Mouse (Mus musculus) kidney, embryonic 15.5 days (tissue): ENCODE data around the gene Fam227b. TPM values are rescaled to one million over a fixed set of nuclear protein-coding genes. Genes with fewer than 3 reads are reported as not detected.
A peak's percentile ranks its signal among the peaks of the same experiment; 100 is the strongest.

Source experiments
- ATAC-seq: fragments of 200-750 bp; cut with Nextera tagmentation; replicated peaks from 2 replicates; pipeline ENCODE4 v1.8.0; 2017; ENCODE audit warnings: moderate TSS enrichment; ENCODE audit not compliant: low FRiP score
- H3K27ac ChIP-seq: fragments of 300-500 bp; sonication (generic); 2 replicates; pipeline ENCODE4 v1.5.1; 2015; ENCODE audit warnings: mild to moderate bottlenecking, inconsistent platforms
- H3K27me3 ChIP-seq: fragments of 300-500 bp; sonication (generic); 2 replicates; pipeline ENCODE4 v1.6.1; 2015; ENCODE audit warnings: inconsistent platforms
- H3K36me3 ChIP-seq: fragments of 300-500 bp; sonication (generic); 2 replicates; pipeline ENCODE4 v1.6.1; 2015; ENCODE audit warnings: inconsistent platforms
- H3K4me1 ChIP-seq: fragments of 300-500 bp; sonication (generic); 2 replicates; pipeline ENCODE4 v1.6.1; 2015; ENCODE audit warnings: inconsistent platforms
- H3K4me2 ChIP-seq: fragments of 300-500 bp; sonication (generic); 2 replicates; pipeline ENCODE4 v1.6.1; 2015; ENCODE audit warnings: moderate library complexity, mild to moderate bottlenecking, inconsistent platforms
- H3K4me3 ChIP-seq: fragments of 300-500 bp; sonication (generic); replicated peaks from 2 replicates; pipeline ENCODE4 v1.5.1; 2015; ENCODE audit warnings: mild to moderate bottlenecking, inconsistent platforms
- H3K9ac ChIP-seq: fragments of 300-500 bp; sonication (generic); 2 replicates; pipeline ENCODE4 v1.6.1; 2015; ENCODE audit warnings: mild to moderate bottlenecking, inconsistent platforms
- H3K9me3 ChIP-seq: fragments of 300-500 bp; sonication (generic); replicated peaks from 2 replicates; pipeline ENCODE4 v1.6.1; 2016; ENCODE audit warnings: inconsistent platforms
- WGBS: fragments of 180-500 bp; shearing (Covaris S2); methylation state at CpG from one replicate; pipeline ENCODE4 v1.1.7; 2015; ENCODE audit warnings: mixed read lengths; 5-methylcytosine and 5-hydroxymethylcytosine counted together
- polyA plus RNA-seq: library from polyadenylated mRNA; unstranded; fragments of >200 nt; fragmentation: Nextera tagmentation; extraction: Ambion mirVana; gene quantifications from 2 replicates; pipeline ENCODE4 v1.2.1, GENCODE M21; 2015

Fam227b gene
- polyA plus RNA-seq = not detected in 2 replicates

GRCm38 (mm10) chr2:126151855-126152571, at the start of gene Fam227b, which contains the start of gene Dtwd1:
Gene Fam227b (minus strand): TSS chr2:126152004.
Gene Dtwd1 (plus strand): TSS chr2:126152141.
- peak within 1 kb of the TSS; percentile 83 for H3K4me3 ChIP-seq
- H3K4me2 ChIP-seq = peak within 1 kb of the TSS; percentile 59
- H3K4me1 ChIP-seq = 0 out of 2 replicates have a peak, but pooled peaks cover 4% of the 10 kb centered on the region
- ATAC-seq = peak; percentile 100
- H3K9me3 ChIP-seq = no peaks in the 10 kb centered on the region
- 0 out of 2 replicates have a peak, but pooled peaks cover 3% of the 10 kb centered on the region for H3K27me3 ChIP-seq
- peak within 1 kb of the TSS; percentile 95 for H3K27ac ChIP-seq
- peak within 1 kb of the TSS; percentile 87 for H3K9ac ChIP-seq
- under 1% methylated on average over 57 of the region's 57 CpGs for WGBS
- peaks cover 9% of the 10 kb centered on the region; the same call in 1 of the 2 replicates for H3K36me3 ChIP-seq

GRCm38 (mm10) chr2:126198971-126199370, 47.2 kb upstream of the Fam227b start:
- ATAC-seq = no peak
- WGBS = 34% methylated on average over 3 of the region's 3 CpGs
- no peaks in the 10 kb centered on the region for H3K9me3 ChIP-seq
- H3K4me2 ChIP-seq = no peak overlapping the region
- H3K36me3 ChIP-seq = no peaks in the 10 kb centered on the region
- H3K4me1 ChIP-seq = no peaks in the 10 kb centered on the region
- H3K9ac ChIP-seq = no peak overlapping the region
- H3K27ac ChIP-seq = no peak overlapping the region
- no peaks in the 10 kb centered on the region for H3K27me3 ChIP-seq
- no peak overlapping the region for H3K4me3 ChIP-seq

GRCm38 (mm10) chr2:126195631-126196356, 44.0 kb upstream of the Fam227b start:
- no peak overlapping the region for H3K4me2 ChIP-seq
- no peaks in the 10 kb centered on the region for H3K9me3 ChIP-seq
- WGBS = 72% methylated on average over 12 of the region's 12 CpGs
- H3K27me3 ChIP-seq = no peaks in the 10 kb centered on the region
- H3K9ac ChIP-seq = no peak overlapping the region
- H3K36me3 ChIP-seq = no peaks in the 10 kb centered on the region
- ATAC-seq = no peak
- H3K27ac ChIP-seq = no peak overlapping the region
- H3K4me3 ChIP-seq = no peak overlapping the region
- no peaks in the 10 kb centered on the region for H3K4me1 ChIP-seq

GRCm38 (mm10) chr2:126192129-126192528, 40.3 kb upstream of the Fam227b start:
- no peak overlapping the region for H3K27ac ChIP-seq
- ATAC-seq = no peak

GRCm38 (mm10) chr2:126191306-126191705, 39.5 kb upstream of the Fam227b start:
- no peak overlapping the region for H3K27ac ChIP-seq
- no peak overlapping the region for H3K4me2 ChIP-seq
- H3K27me3 ChIP-seq = no peaks in the 10 kb centered on the region
- H3K9me3 ChIP-seq = no peaks in the 10 kb centered on the region
- H3K4me1 ChIP-seq = no peaks in the 10 kb centered on the region
- WGBS = 69% methylated on average over 4 of the region's 4 CpGs
- no peak overlapping the region for H3K9ac ChIP-seq
- H3K4me3 ChIP-seq = no peak overlapping the region
- ATAC-seq = no peak
- no peaks in the 10 kb centered on the region for H3K36me3 ChIP-seq

More at GRCm38 (mm10) chr2:126192129-126192528, 40.3 kb upstream of the Fam227b start:
- H3K9ac ChIP-seq = no peak overlapping the region
- no peaks in the 10 kb centered on the region for H3K9me3 ChIP-seq
- H3K36me3 ChIP-seq = no peaks in the 10 kb centered on the region
- 82% methylated on average over 2 of the region's 2 CpGs for WGBS
- H3K4me2 ChIP-seq = no peak overlapping the region
- H3K4me3 ChIP-seq = no peak overlapping the region
- no peaks in the 10 kb centered on the region for H3K27me3 ChIP-seq
- no peaks in the 10 kb centered on the region for H3K4me1 ChIP-seq

- no peaks in the 10 kb centered on the region for H3K36me3 ChIP-seq
- no peaks in the 10 kb centered on the region for H3K4me1 ChIP-seq
- no peak overlapping the region for H3K27ac ChIP-seq
- no peaks in the 10 kb centered on the region for H3K27me3 ChIP-seq
- no peaks in the 10 kb centered on the region for H3K9me3 ChIP-seq
- H3K4me2 ChIP-seq = no peak overlapping the region
- H3K9ac ChIP-seq = no peak overlapping the region
- ATAC-seq = no peak
- H3K4me3 ChIP-seq = no peak overlapping the region
- 100% methylated on average over 1 of the region's 1 CpGs for WGBS
Observed at GRCm38 (mm10) chr2:126171427-126171826, 19.6 kb upstream of the Fam227b start.

- H3K27ac ChIP-seq = no peak overlapping the region
- H3K9ac ChIP-seq = no peak overlapping the region
- no peaks in the 10 kb centered on the region for H3K4me1 ChIP-seq
- H3K4me2 ChIP-seq = no peak overlapping the region
- no peak for ATAC-seq
- peaks cover 26% of the 10 kb centered on the region for H3K36me3 ChIP-seq
- WGBS = 84% methylated on average over 8 of the region's 8 CpGs
- no peaks in the 10 kb centered on the region for H3K9me3 ChIP-seq
- no peaks in the 10 kb centered on the region for H3K27me3 ChIP-seq
- no peak overlapping the region for H3K4me3 ChIP-seq
Observed at GRCm38 (mm10) chr2:126166848-126167617, 15.2 kb upstream of the Fam227b start.

GRCm38 (mm10) chr2:126166335-126166734, 14.5 kb upstream of the Fam227b start:
- no peak overlapping the region for H3K9ac ChIP-seq
- H3K9me3 ChIP-seq = no peaks in the 10 kb centered on the region
- no peak for ATAC-seq
- H3K4me3 ChIP-seq = no peak overlapping the region
- H3K27ac ChIP-seq = no peak overlapping the region
- no peak overlapping the region for H3K4me2 ChIP-seq
- H3K4me1 ChIP-seq = no peaks in the 10 kb centered on the region
- no peaks in the 10 kb centered on the region for H3K27me3 ChIP-seq
- peaks cover 33% of the 10 kb centered on the region for H3K36me3 ChIP-seq

GRCm38 (mm10) chr2:126165277-126166018, 13.6 kb upstream of the Fam227b start:
- H3K4me1 ChIP-seq = no peaks in the 10 kb centered on the region
- no peaks in the 10 kb centered on the region for H3K27me3 ChIP-seq
- no peaks in the 10 kb centered on the region for H3K9me3 ChIP-seq
- 90% methylated on average over 5 of the region's 5 CpGs for WGBS
- no peak overlapping the region for H3K4me3 ChIP-seq
- H3K27ac ChIP-seq = no peak overlapping the region
- no peak overlapping the region for H3K4me2 ChIP-seq
- no peak overlapping the region for H3K9ac ChIP-seq
- H3K36me3 ChIP-seq = peaks cover 42% of the 10 kb centered on the region
- peak; percentile 86; the same call in 1 of the 2 replicates for ATAC-seq

- Histone ChIP-seq H3K4me2 (no peak overlapping the region), H3K27me3 (peaks cover 3% of the 10 kb centered on the region; the same call in 1 of the 2 replicates), H3K9me3 (no peaks in the 10 kb centered on the region), H3K9ac (no peak overlapping the region), H3K27ac (no peak overlapping the region), H3K4me3 (no peak overlapping the region), H3K36me3 (no peaks in the 10 kb centered on the region), H3K4me1 (0 out of 2 replicates have a peak, but pooled peaks cover under 1% of the 10 kb centered on the region)
- no peak for ATAC-seq
Observed at GRCm38 (mm10) chr2:126147723-126148122, 4.1 kb downstream of the Fam227b start.

- WGBS = 88% methylated on average over 4 of the region's 4 CpGs
- Histone ChIP-seq H3K27ac (no peak overlapping the region), H3K4me1 (no peaks in the 10 kb centered on the region), H3K27me3 (no peaks in the 10 kb centered on the region), H3K9me3 (no peaks in the 10 kb centered on the region), H3K36me3 (no peaks in the 10 kb centered on the region), H3K4me3 (no peak overlapping the region), H3K9ac (no peak overlapping the region), H3K4me2 (no peak overlapping the region)
- no peak for ATAC-seq
Observed at GRCm38 (mm10) chr2:126094616-126095015, 57.2 kb downstream of the Fam227b start.
